In genomic region chr7:63935809-63936187, GRCm38 (mm10) we compare ENCODE assay signal across 9 mouse cellular contexts. TPM values are rescaled to one million over a fixed set of nuclear protein-coding genes. Genes with fewer than 3 reads are reported as not detected.
DNase-seq lines count a peak whose midpoint lies in the region; ATAC-seq and TF ChIP-seq lines count a peak whose summit lies in the region.
"Had no signal": no experiment of that assay in that cellular context is flagged by ENCODE, and none has a peak within 500 bp of the region (broad histone marks: within the 10 kb centered on the region; RNA-seq: fewer than 3 reads in every experiment).

No protein-coding gene starts in this region.

- H3K4me2 ChIP-seq in kidney, embryonic 16.5 days (replicated peaks; ENCODE audit: low read depth, low read length), result peak overlapping the region; percentile 95
- H3K4me2 ChIP-seq in hindbrain, embryonic 16.5 days (ENCODE audit: low read length), result peak overlapping the region; percentile 80
- peak overlapping the region; percentile 95 for H3K4me2 ChIP-seq in midbrain, postnatal 0 days (ENCODE audit: low read depth, low read length, poor library complexity, severe bottlenecking)

- peak overlapping the region; percentile 90 for H3K9ac ChIP-seq in kidney, embryonic 16.5 days (replicated peaks; ENCODE audit: low read length)
- peak overlapping the region; percentile 92 for H3K9ac ChIP-seq in hindbrain, embryonic 16.5 days (ENCODE audit: low read depth, low read length)
- peak overlapping the region; percentile 94 for H3K9ac ChIP-seq in midbrain, postnatal 0 days (replicated peaks; ENCODE audit: low read length, poor library complexity, severe bottlenecking)

- DNase-seq in kidney, postnatal 4 days, result no peak
- no peak for DNase-seq in midbrain, postnatal 0 days (ENCODE audit: low spot score)
- no peak for DNase-seq in frontal cortex, postnatal 36 days (ENCODE audit: low spot score in 2 of 2)
- no peak for DNase-seq in cerebellum, adult 11 months

- TF ChIP-seq POLR2A in cortical plate, adult 2 months (IDR thresholded peaks at IDR 0.05; ENCODE audit: extremely low read depth, insufficient read depth, low read length), result no peak

- H3K9me3 ChIP-seq in kidney, embryonic 16.5 days (ENCODE audit: low read length), result no peaks in the 10 kb centered on the region
- no peaks in the 10 kb centered on the region for H3K9me3 ChIP-seq in hindbrain, embryonic 16.5 days (ENCODE audit: control insufficient read depth, low read length)
- no peaks in the 10 kb centered on the region for H3K9me3 ChIP-seq in midbrain, postnatal 0 days (ENCODE audit: low read length)

- H3K4me3 ChIP-seq in kidney, embryonic 16.5 days (ENCODE audit: low read length), result peak overlapping the region; percentile 76
- H3K4me3 ChIP-seq in cortical plate, adult 2 months (ENCODE audit: insufficient read depth, low read length), result peak overlapping the region; percentile 75
- H3K4me3 ChIP-seq in hindbrain, embryonic 16.5 days (ENCODE audit: low read length), result peak overlapping the region; percentile 88
- peak overlapping the region; percentile 98 for H3K4me3 ChIP-seq in midbrain, postnatal 0 days (ENCODE audit: low read depth, low read length)

- H3K27ac ChIP-seq in kidney, embryonic 16.5 days (ENCODE audit: low read length), result peak overlapping the region; percentile 9; the same call in 1 of the 2 replicates
- peak overlapping the region; percentile 93 for H3K27ac ChIP-seq in cortical plate, adult 2 months (ENCODE audit: insufficient read depth, low read length)
- peak overlapping the region; percentile 9 for H3K27ac ChIP-seq in hindbrain, embryonic 16.5 days (ENCODE audit: low read depth, low read length)
- peak overlapping the region; percentile 38; the same call in 1 of the 2 replicates for H3K27ac ChIP-seq in midbrain, postnatal 0 days (ENCODE audit: low read depth, low read length)

- H3K27me3 ChIP-seq in kidney, embryonic 16.5 days (ENCODE audit: insufficient read depth, low read length), result no peaks in the 10 kb centered on the region
- H3K27me3 ChIP-seq in hindbrain, embryonic 16.5 days (replicated peaks; ENCODE audit: control insufficient read depth, insufficient read depth, low read length), result no peaks in the 10 kb centered on the region
- no peaks in the 10 kb centered on the region for H3K27me3 ChIP-seq in midbrain, postnatal 0 days (ENCODE audit: insufficient read depth, low read length)

- no peaks in the 10 kb centered on the region for H3K36me3 ChIP-seq in kidney, embryonic 16.5 days (ENCODE audit: insufficient read depth, low read length)
- H3K36me3 ChIP-seq in hindbrain, embryonic 16.5 days (ENCODE audit: control insufficient read depth, insufficient read depth, low read length), result no peaks in the 10 kb centered on the region
- no peaks in the 10 kb centered on the region for H3K36me3 ChIP-seq in midbrain, postnatal 0 days (ENCODE audit: insufficient read depth, low read length)

- no peak for TF ChIP-seq CTCF in cortical plate, adult 2 months (IDR thresholded peaks at IDR 0.05; ENCODE audit: extremely low read depth, insufficient read depth, low read length)
- TF ChIP-seq CTCF in midbrain, postnatal 0 days (IDR thresholded peaks at IDR 0.05), result no peak

- H3K4me1 ChIP-seq in kidney, embryonic 16.5 days (ENCODE audit: insufficient read depth, low read length), result peaks cover 20% of the 10 kb centered on the region
- peaks cover 5% of the 10 kb centered on the region for H3K4me1 ChIP-seq in cortical plate, adult 2 months (ENCODE audit: control insufficient read depth, insufficient read depth, low read length)
- H3K4me1 ChIP-seq in hindbrain, embryonic 16.5 days (ENCODE audit: control insufficient read depth, insufficient read depth, low read depth, low read length), result peaks cover 28% of the 10 kb centered on the region
- peaks cover 11% of the 10 kb centered on the region; the same call in 1 of the 2 replicates for H3K4me1 ChIP-seq in midbrain, postnatal 0 days (ENCODE audit: insufficient read depth, low read length)

- WGBS in kidney, embryonic 16.5 days, result 19% methylated on average over 8 of the region's 8 CpGs
- 17% methylated on average over 8 of the region's 8 CpGs for WGBS in hindbrain, embryonic 16.5 days
- 14% methylated on average over 8 of the region's 8 CpGs for WGBS in midbrain, postnatal 0 days

- ATAC-seq in kidney, embryonic 16.5 days (ENCODE audit: low FRiP score, low TSS enrichment), result no peak
- ATAC-seq in hindbrain, embryonic 16.5 days, result no peak
- no peak for ATAC-seq in midbrain, postnatal 0 days (ENCODE audit: low FRiP score)
- no peak for ATAC-seq in inflammation-experienced regulatory T-cells, adult 6 months

RNA-seq across cellular contexts. Expression of gene Klf13, which starts 2.9 kb away (rescaled TPM):
- polyA plus RNA-seq in kidney, embryonic 16.5 days (2015; fragmentation: Nextera tagmentation; extraction: Ambion mirVana), result 23.2 and 23.7 TPM in 2 replicates
- 59.6 and 64.2 TPM in 2 replicates for polyA plus RNA-seq in cortical plate, adult 2 months (2012; rRNA removed)
- 22.1 and 23.9 TPM in 2 replicates for polyA plus RNA-seq in hindbrain, embryonic 16.5 days (2015; fragmentation: Nextera tagmentation; extraction: Ambion mirVana)
- total RNA-seq in midbrain, postnatal 0 days (2014; rRNA removed), result 26.6 and 26.7 TPM in 2 replicates
- polyA plus RNA-seq in midbrain, postnatal 0 days (2015; fragmentation: Nextera tagmentation; extraction: Ambion mirVana), result 19.7 and 21.5 TPM in 2 replicates
- 100 to 1,000 TPM; 125 to 194 (median 163) TPM for polyA plus RNA-seq in inflammation-experienced regulatory T-cells, adult 6 months (2017; shearing (Covaris generic))

RNA-seq across cellular contexts. Expression of gene E030018B13Rik, which starts 19.1 kb away (rescaled TPM):
- polyA plus RNA-seq in kidney, embryonic 16.5 days (2015; fragmentation: Nextera tagmentation; extraction: Ambion mirVana), result not detected in 2 replicates
- polyA plus RNA-seq in cortical plate, adult 2 months (2012; rRNA removed), result not detected in 2 replicates
- not detected in 2 replicates for polyA plus RNA-seq in hindbrain, embryonic 16.5 days (2015; fragmentation: Nextera tagmentation; extraction: Ambion mirVana)
- not detected in 2 replicates for total RNA-seq in midbrain, postnatal 0 days (2014; rRNA removed)
- not detected in 2 replicates for polyA plus RNA-seq in midbrain, postnatal 0 days (2015; fragmentation: Nextera tagmentation; extraction: Ambion mirVana)
- under 1 TPM in 1 of 3 experiments, not detected in 2; 0.62 TPM for polyA plus RNA-seq in inflammation-experienced regulatory T-cells, adult 6 months (2017; shearing (Covaris generic))
- polyA plus RNA-seq: large intestine, adult 2 months had no signal

Comparison
In these comparisons a context has a peak if more than half of its experiments do, and no peak if none do; other contexts are left out.
1. H3K27ac ChIP-seq: peak in every context shown above with its lines; median percentile 93 in cortical plate, adult 2 months; 38 in midbrain, postnatal 0 days; 9 in kidney, embryonic 16.5 days; 9 in hindbrain, embryonic 16.5 days.